In genomic region chrX:166239520-166239919, GRCm38 (mm10) we compare ENCODE assay signal across 8 mouse cellular contexts. TPM values are rescaled to one million over a fixed set of nuclear protein-coding genes. Genes with fewer than 3 reads are reported as not detected.
A peak's percentile ranks its signal among the peaks of the same experiment; 100 is the strongest.
DNase-seq lines count a peak whose midpoint lies in the region; ATAC-seq lines count a peak whose summit lies in the region.

No protein-coding gene starts in this region.

- intact Hi-C loops in left cerebral cortex, postnatal 25 days (cut with DNase I), result loop anchor here (5.0 kb wide), 2 partner anchors 62 to 103 kb away; no protein-coding TSS in a partner anchor
- intact Hi-C loops in left cerebral cortex, postnatal 14 days (cut with DNase I), result loop anchor here (5.0 kb wide), 2 partner anchors 67 to 108 kb away; partner anchors contain the start of gene Gemin8

- H3K27me3 ChIP-seq in kidney, embryonic 14.5 days (ENCODE audit: control insufficient read depth, insufficient read depth, low read length), result peaks cover 3% of the 10 kb centered on the region; the same call in 1 of the 2 replicates
- peaks cover 93% of the 10 kb centered on the region for H3K27me3 ChIP-seq in embryonic facial prominence, embryonic 10.5 days (replicated peaks; ENCODE audit: low read depth, poor library complexity, severe bottlenecking)
- H3K27me3 ChIP-seq in intestine, embryonic 14.5 days (replicated peaks; ENCODE audit: control insufficient read depth, insufficient read depth, low read length), result peaks cover 31% of the 10 kb centered on the region; the same call in 1 of the 2 replicates
- H3K27me3 ChIP-seq in neural tube, embryonic 12.5 days (replicated peaks), result no peaks in the 10 kb centered on the region

- H3K9ac ChIP-seq in kidney, embryonic 14.5 days (ENCODE audit: low read depth, low read length), result peak overlapping the region; percentile 58; the same call in 1 of the 2 replicates
- peak overlapping the region; percentile 51 for H3K9ac ChIP-seq in intestine, embryonic 14.5 days (ENCODE audit: low read length)
- peak overlapping the region; percentile 73 for H3K9ac ChIP-seq in neural tube, embryonic 12.5 days

- no peak overlapping the region for H3K27ac ChIP-seq in kidney, embryonic 14.5 days (ENCODE audit: low read depth, low read length)
- peak overlapping the region; percentile 66; the same call in 1 of the 2 replicates for H3K27ac ChIP-seq in embryonic facial prominence, embryonic 10.5 days (replicated peaks)
- H3K27ac ChIP-seq in intestine, embryonic 14.5 days (ENCODE audit: low read depth), result no peak overlapping the region
- no peak overlapping the region for H3K27ac ChIP-seq in neural tube, embryonic 12.5 days

- H3K4me2 ChIP-seq in kidney, embryonic 14.5 days (replicated peaks; ENCODE audit: low read depth, low read length), result peak overlapping the region; percentile 79
- peak overlapping the region; percentile 76 for H3K4me2 ChIP-seq in intestine, embryonic 14.5 days (ENCODE audit: low read length)
- peak overlapping the region; percentile 85 for H3K4me2 ChIP-seq in neural tube, embryonic 12.5 days (replicated peaks)

- WGBS in kidney, embryonic 14.5 days, result 25% methylated on average over 13 of the region's 13 CpGs
- 32% methylated on average over 13 of the region's 13 CpGs for WGBS in embryonic facial prominence, embryonic 10.5 days
- 16% methylated on average over 13 of the region's 13 CpGs for WGBS in intestine, embryonic 14.5 days
- 19% methylated on average over 13 of the region's 13 CpGs for WGBS in neural tube, embryonic 12.5 days

- no peak for DNase-seq in kidney, postnatal 14 days
- peak; percentile 11 for DNase-seq in embryonic facial prominence, embryonic 10.5 days (ENCODE audit: low spot score)
- DNase-seq in intestine, embryonic 14.5 days (ENCODE audit: low spot score), result peak; percentile 66
- no peak for DNase-seq in urinary bladder, adult 18-20 months (ENCODE audit: low spot score in 2 of 2)
- no peak for DNase-seq in left cerebral cortex, postnatal 25 days (ENCODE audit: low spot score in 2 of 2)
- DNase-seq in left cerebral cortex, postnatal 14 days (ENCODE audit: low spot score in 2 of 2), result no peak

- no peaks in the 10 kb centered on the region for H3K4me1 ChIP-seq in kidney, embryonic 14.5 days (ENCODE audit: control insufficient read depth, insufficient read depth, low read length)
- H3K4me1 ChIP-seq in embryonic facial prominence, embryonic 10.5 days, result 0 out of 2 replicates have a peak, but pooled peaks cover 11% of the 10 kb centered on the region
- no peaks in the 10 kb centered on the region for H3K4me1 ChIP-seq in intestine, embryonic 14.5 days (replicated peaks; ENCODE audit: control insufficient read depth, insufficient read depth, low read length)
- H3K4me1 ChIP-seq in neural tube, embryonic 12.5 days, result no peaks in the 10 kb centered on the region

- H3K4me3 ChIP-seq in kidney, embryonic 14.5 days (ENCODE audit: low read length), result peak overlapping the region; percentile 51
- H3K4me3 ChIP-seq in embryonic facial prominence, embryonic 10.5 days, result peak overlapping the region; percentile 66
- peak overlapping the region; percentile 48 for H3K4me3 ChIP-seq in intestine, embryonic 14.5 days (ENCODE audit: low read depth, low read length)
- H3K4me3 ChIP-seq in neural tube, embryonic 12.5 days, result peak overlapping the region; percentile 62

- no peaks in the 10 kb centered on the region for H3K36me3 ChIP-seq in kidney, embryonic 14.5 days (ENCODE audit: control insufficient read depth, insufficient read depth, low read length)
- no peaks in the 10 kb centered on the region for H3K36me3 ChIP-seq in embryonic facial prominence, embryonic 10.5 days (replicated peaks)
- H3K36me3 ChIP-seq in intestine, embryonic 14.5 days (ENCODE audit: control insufficient read depth, insufficient read depth, low read length), result no peaks in the 10 kb centered on the region
- H3K36me3 ChIP-seq in neural tube, embryonic 12.5 days, result no peaks in the 10 kb centered on the region

- ATAC-seq in kidney, embryonic 14.5 days (ENCODE audit: low FRiP score, low TSS enrichment), result no peak; the same call in 1 of the 2 replicates
- ATAC-seq in intestine, embryonic 14.5 days (replicated peaks; ENCODE audit: low FRiP score, low TSS enrichment, low read depth), result no peak
- ATAC-seq in neural tube, embryonic 12.5 days (ENCODE audit: low FRiP score, low read depth), result peak; percentile 15; the same call in 1 of the 2 replicates

- H3K9me3 ChIP-seq in kidney, embryonic 14.5 days (ENCODE audit: control insufficient read depth, low read length), result no peaks in the 10 kb centered on the region
- H3K9me3 ChIP-seq in embryonic facial prominence, embryonic 10.5 days, result no peaks in the 10 kb centered on the region
- H3K9me3 ChIP-seq in intestine, embryonic 14.5 days (ENCODE audit: control insufficient read depth, low read length), result no peaks in the 10 kb centered on the region
- no peaks in the 10 kb centered on the region for H3K9me3 ChIP-seq in neural tube, embryonic 12.5 days

RNA-seq across cellular contexts. Expression of gene Gpm6b, which starts 0.8 kb away (rescaled TPM):
- polyA plus RNA-seq in kidney, embryonic 14.5 days (2014; fragmentation: Nextera tagmentation; extraction: Ambion mirVana), result 21.4 and 24.1 TPM in 2 replicates
- polyA plus RNA-seq in embryonic facial prominence, embryonic 10.5 days (2016; fragmentation: Nextera tagmentation; extraction: Ambion mirVana), result 27.1 and 32.0 TPM in 2 replicates
- polyA plus RNA-seq in intestine, embryonic 14.5 days (2014; fragmentation: Nextera tagmentation; extraction: Ambion mirVana), result 24.2 and 26.5 TPM in 2 replicates
- polyA plus RNA-seq in neural tube, embryonic 12.5 days (2016; fragmentation: Nextera tagmentation; extraction: Ambion mirVana), result 190 and 197 TPM in 2 replicates
- total RNA-seq in left cerebral cortex, postnatal 25 days (2021), result 100 to 1,000 TPM; 729 to 756 TPM
- 100 to 1,000 TPM; 816 to 904 TPM for total RNA-seq in left cerebral cortex, postnatal 14 days (2021)

Comparison
In these comparisons a context has a peak if more than half of its experiments do, and no peak if none do; other contexts are left out.
1. DNase-seq: peak in embryonic facial prominence, embryonic 10.5 days (single experiment) and intestine, embryonic 14.5 days (single experiment); none in kidney, postnatal 14 days (single experiment), urinary bladder, adult 18-20 months (0 of 2), left cerebral cortex, postnatal 25 days (0 of 2) and left cerebral cortex, postnatal 14 days (0 of 2).
2. Peak in every context shown above with its lines, with median percentiles within 50 percentile points of each other: H3K4me2 ChIP-seq, H3K4me3 ChIP-seq and H3K9ac ChIP-seq.